Mouse (Mus musculus): Measurements from ENCODE around the gene Celsr1. TPM values are rescaled to one million over a fixed set of nuclear protein-coding genes. Genes with fewer than 3 reads are reported as not detected.

The Celsr1 gene
- polyA plus RNA-seq, 1 experiment from 2014 or later: 3.4 TPM

DNA sequence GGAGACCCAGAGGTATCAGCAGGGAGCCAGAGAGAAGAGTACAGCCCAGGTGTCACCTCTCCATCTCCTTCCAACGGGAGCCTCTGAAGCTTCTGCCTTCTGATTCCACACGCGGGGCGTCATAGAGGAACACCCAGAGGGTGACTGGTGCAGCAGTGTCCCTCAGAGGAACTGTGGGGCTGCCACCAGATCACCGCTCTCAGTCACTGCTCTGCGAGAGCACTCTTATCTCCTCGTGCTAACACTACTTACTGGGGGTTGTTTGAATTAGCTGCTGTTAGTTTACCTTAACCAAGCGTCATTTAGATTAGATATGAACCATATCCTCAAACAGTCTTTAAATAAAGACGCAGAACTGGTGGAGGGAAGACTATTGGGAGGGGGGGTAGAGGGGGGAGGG, 12.3 kb downstream of the Celsr1 start:
- H3K36me3 ChIP-seq: peaks cover 85% of the 10 kb centered on the region
- no peak for DNase-seq (ENCODE audit: low spot score)
- H3K4me3 ChIP-seq: no peak overlapping the region
- WGBS: 85% methylated on average over 9 of the region's 9 CpGs
- no peak overlapping the region for H3K27ac ChIP-seq (replicated peaks)
- peaks cover 9% of the 10 kb centered on the region for H3K9me3 ChIP-seq (replicated peaks)
- no peaks in the 10 kb centered on the region for H3K27me3 ChIP-seq (ENCODE audit: low read depth, poor library complexity, severe bottlenecking)
- peaks cover 23% of the 10 kb centered on the region for H3K4me1 ChIP-seq

DNA sequence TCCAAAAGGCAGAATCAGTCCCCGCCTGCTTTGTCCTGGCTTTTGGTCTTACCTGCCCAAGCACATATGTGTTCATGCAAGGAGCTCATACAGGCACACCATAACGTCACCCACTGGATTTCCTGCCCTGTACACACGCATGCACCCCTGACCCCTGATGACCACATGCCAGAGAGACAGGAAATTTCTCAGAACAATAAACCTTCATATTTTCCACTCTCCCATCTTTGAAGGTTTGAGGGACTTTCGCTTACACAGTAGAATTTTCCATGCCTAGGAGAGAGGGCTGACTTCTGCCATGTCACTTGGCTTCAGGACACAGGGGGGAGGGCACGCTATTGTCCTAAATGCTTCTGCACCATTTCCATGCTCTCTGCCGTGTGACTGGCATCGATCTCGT, 13.6 kb downstream of the Celsr1 start:
- Histone ChIP-seq H3K36me3 (peaks cover 74% of the 10 kb centered on the region), H3K4me3 (no peak overlapping the region), H3K27ac (replicated peaks) (no peak overlapping the region), H3K9me3 (replicated peaks) (peaks cover 9% of the 10 kb centered on the region), H3K4me1 (peaks cover 31% of the 10 kb centered on the region), H3K27me3 (ENCODE audit: low read depth, poor library complexity, severe bottlenecking) (no peaks in the 10 kb centered on the region)
- 92% methylated on average over 8 of the region's 8 CpGs for WGBS
- DNase-seq (ENCODE audit: low spot score): no peak

DNA sequence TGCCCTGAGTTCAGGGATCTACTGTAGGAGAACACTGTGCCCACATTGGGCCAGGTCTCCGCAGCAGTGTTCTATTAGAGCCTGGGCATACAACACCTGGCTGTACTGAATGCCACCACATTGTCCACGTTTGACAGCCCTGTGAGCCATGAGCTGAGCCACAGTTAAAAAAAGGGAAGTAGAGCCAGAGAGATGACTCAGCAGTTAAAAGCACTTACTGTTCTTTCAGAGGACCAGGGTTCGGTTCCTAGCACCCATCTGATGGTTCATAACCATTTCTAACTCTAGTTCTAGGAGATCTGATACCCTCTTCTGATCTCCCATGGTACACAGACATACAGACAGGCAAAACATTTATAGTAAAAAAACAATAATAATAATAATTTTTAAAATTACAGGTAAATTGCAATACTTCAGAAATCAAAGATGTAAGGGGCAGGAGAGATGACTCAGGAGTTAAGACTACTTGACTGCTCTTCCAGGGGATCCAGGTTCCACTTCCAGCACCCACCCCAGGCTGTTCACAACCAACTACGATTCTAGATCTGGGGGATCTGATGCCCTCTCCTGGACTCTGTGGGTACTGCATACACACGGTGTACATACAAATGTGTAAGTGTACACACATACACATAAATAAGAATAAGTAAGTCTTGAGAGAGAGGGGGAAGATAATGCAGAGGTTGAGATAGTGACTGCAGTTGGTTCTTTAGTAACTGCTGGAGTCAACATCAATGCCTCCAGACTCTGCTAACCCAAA, 14.6 kb downstream of the Celsr1 start:
- H3K4me3 ChIP-seq: no peak overlapping the region
- no peaks in the 10 kb centered on the region for H3K27me3 ChIP-seq (ENCODE audit: low read depth, poor library complexity, severe bottlenecking)
- H3K27ac ChIP-seq (replicated peaks): no peak overlapping the region
- 91% methylated on average over 5 of the region's 5 CpGs for WGBS
- DNase-seq (ENCODE audit: low spot score): no peak
- peaks cover 9% of the 10 kb centered on the region for H3K9me3 ChIP-seq (replicated peaks)
- H3K36me3 ChIP-seq: peaks cover 72% of the 10 kb centered on the region
- peaks cover 38% of the 10 kb centered on the region for H3K4me1 ChIP-seq

DNA sequence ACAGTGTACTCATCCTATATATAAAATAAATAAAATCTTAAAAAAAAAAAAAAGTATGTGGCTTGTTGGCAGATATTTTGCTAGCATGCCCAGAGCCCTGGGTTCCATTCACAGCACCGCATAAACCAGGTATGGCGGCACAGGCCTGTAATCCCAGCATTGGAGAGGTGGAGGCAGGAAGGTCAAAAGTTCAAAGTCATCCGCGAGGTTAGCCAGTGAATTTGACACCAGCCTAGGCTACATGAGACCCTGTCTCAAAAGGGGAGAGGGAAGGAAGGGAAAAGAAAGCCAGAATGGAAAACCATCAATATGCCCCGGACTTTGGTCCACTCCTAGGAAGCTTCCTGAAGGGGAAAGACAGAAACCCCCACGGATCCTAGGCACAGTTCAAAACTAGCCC, 16.2 kb downstream of the Celsr1 start:
- Histone ChIP-seq H3K4me3 (no peak overlapping the region), H3K4me1 (peaks cover 48% of the 10 kb centered on the region), H3K9me3 (replicated peaks) (peaks cover 9% of the 10 kb centered on the region), H3K36me3 (peaks cover 60% of the 10 kb centered on the region), H3K27ac (replicated peaks) (no peak overlapping the region), H3K27me3 (ENCODE audit: low read depth, poor library complexity, severe bottlenecking) (peaks cover 3% of the 10 kb centered on the region)
- DNase-seq (ENCODE audit: low spot score): no peak
- 93% methylated on average over 6 of the region's 6 CpGs for WGBS

DNA sequence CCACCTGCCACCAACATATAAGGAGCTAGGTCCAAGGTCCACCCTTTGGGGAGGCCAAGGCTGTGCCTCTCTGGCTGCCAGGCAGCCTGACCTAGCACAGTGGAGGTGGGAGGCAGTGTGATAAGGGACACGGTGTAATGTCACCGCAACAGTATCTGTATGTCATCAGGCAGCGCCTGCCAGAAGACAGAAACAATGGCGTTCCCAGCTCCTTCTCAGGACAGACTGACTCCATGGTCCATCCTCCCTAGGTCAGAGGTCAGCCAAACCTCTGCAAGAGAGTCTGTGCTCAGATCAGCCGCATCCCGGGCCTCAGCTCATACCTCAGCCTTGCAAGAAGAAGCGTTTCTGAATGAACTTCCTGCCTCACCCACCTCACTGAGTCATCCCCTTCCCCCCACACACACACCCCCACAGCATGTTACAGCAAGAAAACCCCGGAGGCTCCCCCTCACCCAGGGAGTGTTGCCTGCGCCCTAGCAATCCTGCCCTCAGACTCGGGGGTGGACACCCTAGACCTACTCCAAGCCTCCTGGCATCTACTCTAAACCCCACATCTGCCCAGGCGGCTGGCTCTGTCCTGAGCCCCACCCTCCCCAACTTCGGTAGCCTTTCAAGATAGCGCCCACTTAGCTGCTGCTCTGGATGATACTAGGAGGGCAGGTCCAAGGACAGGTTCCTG, 17.6 kb downstream of the Celsr1 start:
- no peak overlapping the region for H3K4me3 ChIP-seq
- peak overlapping the region; percentile 55; the same call in 1 of the 2 replicates for H3K27ac ChIP-seq (replicated peaks)
- WGBS: 70% methylated on average over 13 of the region's 13 CpGs

DNA sequence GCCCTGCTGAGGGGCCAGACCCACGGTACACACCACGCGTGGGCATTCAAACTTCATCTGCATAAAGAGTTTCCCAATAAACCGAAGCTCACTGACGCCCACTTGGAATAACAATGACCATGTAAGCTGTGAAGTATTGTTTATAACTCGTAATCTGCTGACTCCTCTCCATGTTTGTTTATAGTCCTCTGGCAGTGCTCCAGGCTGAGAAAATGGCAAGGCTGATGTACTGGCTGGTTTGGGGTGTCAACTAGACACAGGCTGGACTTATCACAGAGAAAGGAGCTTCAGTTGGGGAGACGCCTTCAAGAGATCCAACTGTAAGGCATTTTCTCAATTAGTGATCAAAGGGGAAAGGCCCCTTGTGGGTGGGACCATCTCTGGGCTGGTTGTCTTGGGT, 18.6 kb downstream of the Celsr1 start:
- WGBS: 91% methylated on average over 7 of the region's 7 CpGs
- Histone ChIP-seq H3K4me3 (no peak overlapping the region), H3K9me3 (replicated peaks) (peaks cover 9% of the 10 kb centered on the region), H3K4me1 (peaks cover 44% of the 10 kb centered on the region), H3K36me3 (peaks cover 68% of the 10 kb centered on the region), H3K27ac (replicated peaks) (no peak overlapping the region), H3K27me3 (ENCODE audit: low read depth, poor library complexity, severe bottlenecking) (peaks cover 25% of the 10 kb centered on the region)
- DNase-seq (ENCODE audit: low spot score): no peak

More for the DNA sequence above, 17.6 kb downstream of the Celsr1 start:
- Histone ChIP-seq H3K9me3 (replicated peaks) (peaks cover 9% of the 10 kb centered on the region), H3K36me3 (peaks cover 69% of the 10 kb centered on the region), H3K27me3 (ENCODE audit: low read depth, poor library complexity, severe bottlenecking) (peaks cover 16% of the 10 kb centered on the region), H3K4me1 (peaks cover 43% of the 10 kb centered on the region)
- DNase-seq (ENCODE audit: low spot score): no peak

DNA sequence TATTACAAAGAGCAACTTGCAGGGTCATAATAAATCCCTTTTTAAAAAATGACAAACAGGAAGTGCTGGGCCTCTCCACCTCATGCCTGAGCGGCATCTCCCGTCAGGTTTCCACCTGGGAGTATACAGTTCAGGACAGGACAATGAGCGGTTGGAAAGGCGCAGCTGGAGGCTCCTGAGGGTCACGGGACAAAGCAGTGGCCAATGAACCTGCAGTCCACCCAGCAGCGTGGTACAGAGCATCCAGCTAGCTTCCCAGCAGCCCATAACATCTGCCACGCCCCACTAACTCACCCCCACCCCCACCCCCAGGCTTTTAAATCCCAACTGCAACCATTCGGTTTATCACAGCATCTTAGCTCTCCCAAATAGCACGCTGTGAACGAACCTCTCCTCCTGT, 19.9 kb downstream of the Celsr1 start:
- peaks cover 52% of the 10 kb centered on the region for H3K4me1 ChIP-seq
- peak overlapping the region; percentile 75 for H3K27ac ChIP-seq (replicated peaks)
- peaks cover under 1% of the 10 kb centered on the region for H3K9me3 ChIP-seq (replicated peaks)
- peak; percentile 36 for DNase-seq (ENCODE audit: low spot score)
- peaks cover 58% of the 10 kb centered on the region for H3K36me3 ChIP-seq
- 21% methylated on average over 10 of the region's 10 CpGs for WGBS
- H3K27me3 ChIP-seq (ENCODE audit: low read depth, poor library complexity, severe bottlenecking): peaks cover 28% of the 10 kb centered on the region
- H3K4me3 ChIP-seq: peak overlapping the region; percentile 23; the same call in 1 of the 2 replicates

DNA sequence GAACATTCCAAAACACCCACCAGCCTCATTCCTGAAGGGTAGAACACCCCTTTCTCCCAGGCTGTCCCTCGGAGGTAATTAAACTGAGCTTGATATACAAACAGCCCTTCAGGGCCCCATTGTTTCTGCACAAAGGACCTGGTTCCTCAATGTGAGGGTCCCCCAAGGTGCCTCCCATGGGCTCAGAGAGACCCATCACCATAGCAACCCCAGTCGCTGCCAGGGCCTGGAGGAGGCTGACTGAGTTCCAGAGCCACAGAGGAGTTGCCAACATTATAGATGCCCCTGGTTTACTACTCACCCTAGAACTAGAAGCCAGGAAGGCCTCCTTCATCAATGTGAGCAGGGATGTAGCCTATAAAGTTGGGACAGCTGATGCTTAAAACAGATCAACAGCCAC, 20.4 kb downstream of the Celsr1 start:
- Histone ChIP-seq H3K36me3 (peaks cover 53% of the 10 kb centered on the region), H3K27me3 (ENCODE audit: low read depth, poor library complexity, severe bottlenecking) (peaks cover 34% of the 10 kb centered on the region), H3K4me3 (peak overlapping the region; percentile 20; the same call in 1 of the 2 replicates), H3K4me1 (peaks cover 56% of the 10 kb centered on the region), H3K27ac (replicated peaks) (peak overlapping the region; percentile 75), H3K9me3 (replicated peaks) (no peaks in the 10 kb centered on the region; the same call in 1 of the 2 replicates)
- DNase-seq (ENCODE audit: low spot score): peak; percentile 53
- WGBS: 17% methylated on average over 2 of the region's 2 CpGs

DNA sequence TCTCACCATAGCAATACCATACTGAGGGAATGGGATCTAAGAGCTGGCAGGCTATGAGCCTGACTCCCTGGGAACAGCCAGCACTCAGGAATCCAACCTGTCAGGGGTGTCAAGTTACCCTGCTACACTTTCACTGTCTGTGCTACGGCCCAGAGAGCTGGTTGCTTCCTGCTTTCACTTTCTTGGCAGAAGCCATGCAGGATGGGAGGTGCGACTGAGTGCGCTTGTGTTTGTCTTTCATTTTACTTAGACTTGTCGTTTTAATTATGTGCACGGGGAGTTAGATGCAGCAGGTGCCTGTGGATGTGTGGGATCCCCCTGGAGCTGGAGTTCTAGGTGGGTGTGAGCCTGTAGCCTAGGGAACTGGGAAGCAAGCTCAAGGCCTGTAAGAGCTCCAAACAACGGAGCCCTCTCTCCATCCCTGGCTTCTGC, 25.9 kb downstream of the Celsr1 start:
- 21% methylated on average over 6 of the region's 6 CpGs for WGBS
- peaks cover 25% of the 10 kb centered on the region for H3K36me3 ChIP-seq
- peak; percentile 23 for DNase-seq (ENCODE audit: low spot score)
- H3K9me3 ChIP-seq (replicated peaks): no peaks in the 10 kb centered on the region
- H3K4me1 ChIP-seq: peaks cover 74% of the 10 kb centered on the region
- H3K4me3 ChIP-seq: no peak overlapping the region
- H3K27me3 ChIP-seq (ENCODE audit: low read depth, poor library complexity, severe bottlenecking): peaks cover 57% of the 10 kb centered on the region
- H3K27ac ChIP-seq (replicated peaks): peak overlapping the region; percentile 70

DNA sequence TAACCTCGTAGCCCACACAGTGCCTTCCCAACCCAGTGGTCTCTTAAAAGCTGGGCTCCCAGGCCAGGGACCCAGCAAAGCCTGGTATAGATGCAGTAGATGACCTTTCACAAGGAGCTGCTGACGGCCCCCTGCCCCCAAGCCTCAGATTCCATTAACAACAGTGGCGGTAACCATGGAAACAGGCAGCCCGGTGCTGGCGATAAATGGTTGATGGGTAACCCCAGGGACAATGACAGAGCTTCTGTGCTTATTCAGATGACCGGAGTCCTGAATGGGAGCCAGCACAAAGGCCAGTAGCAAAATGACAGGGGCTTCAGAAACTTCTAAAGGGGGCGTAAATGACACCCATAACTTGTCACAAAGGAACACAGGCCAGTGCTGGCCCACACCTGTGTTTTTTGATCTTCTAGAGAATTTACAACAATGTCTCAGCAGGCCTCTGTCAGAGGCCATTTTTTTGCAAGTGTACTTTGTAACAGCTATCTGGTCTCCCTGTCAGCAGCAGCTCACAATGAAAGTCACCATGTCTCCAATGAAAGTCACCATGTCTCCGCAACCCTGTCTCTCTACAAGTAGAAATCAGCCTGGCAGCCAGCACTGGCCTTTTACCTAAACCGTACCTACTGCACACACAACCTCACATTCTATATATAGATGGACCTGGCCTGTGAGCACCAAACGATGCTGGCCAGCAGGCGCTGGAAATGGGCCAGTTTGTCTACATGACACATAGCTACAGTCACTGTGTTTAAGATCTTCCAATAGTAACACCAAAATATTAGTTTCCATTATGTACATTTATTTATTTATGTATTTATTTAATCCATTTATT, 27.7 kb downstream of the Celsr1 start:
- Histone ChIP-seq H3K9me3 (replicated peaks) (no peaks in the 10 kb centered on the region), H3K4me3 (peak overlapping the region; percentile 30), H3K27ac (replicated peaks) (peak overlapping the region; percentile 86), H3K4me1 (peaks cover 83% of the 10 kb centered on the region), H3K36me3 (peaks cover 12% of the 10 kb centered on the region), H3K27me3 (ENCODE audit: low read depth, poor library complexity, severe bottlenecking) (peaks cover 40% of the 10 kb centered on the region)
- WGBS: 14% methylated on average over 11 of the region's 11 CpGs
- peak; percentile 94 for DNase-seq (ENCODE audit: low spot score)

DNA sequence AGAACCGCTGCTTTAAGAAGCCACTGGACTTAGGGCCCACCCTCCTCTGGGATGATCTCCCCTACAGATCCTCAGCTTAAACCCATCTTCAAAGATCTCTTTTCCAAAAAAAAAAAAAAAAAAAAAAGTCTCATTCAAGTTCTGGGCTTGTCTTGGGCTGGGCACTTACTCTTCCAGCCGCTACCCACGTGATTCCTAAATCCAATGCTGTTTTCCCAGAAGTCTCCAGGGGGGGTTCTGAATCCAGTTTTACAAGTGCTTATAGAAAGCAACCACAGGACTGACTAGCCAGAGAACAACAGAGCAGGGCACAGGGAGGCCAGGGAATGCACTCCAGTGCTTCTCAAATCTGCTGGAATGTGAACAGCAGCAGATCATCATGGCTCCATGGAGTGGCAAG, 29.5 kb downstream of the Celsr1 start:
- no peaks in the 10 kb centered on the region for H3K36me3 ChIP-seq
- no peaks in the 10 kb centered on the region for H3K9me3 ChIP-seq (replicated peaks)
- no peak for DNase-seq (ENCODE audit: low spot score)
- peaks cover 96% of the 10 kb centered on the region for H3K4me1 ChIP-seq
- H3K27me3 ChIP-seq (ENCODE audit: low read depth, poor library complexity, severe bottlenecking): peaks cover 32% of the 10 kb centered on the region
- H3K27ac ChIP-seq (replicated peaks): peak overlapping the region; percentile 86
- 69% methylated on average over 3 of the region's 3 CpGs for WGBS
- H3K4me3 ChIP-seq: no peak overlapping the region

DNA sequence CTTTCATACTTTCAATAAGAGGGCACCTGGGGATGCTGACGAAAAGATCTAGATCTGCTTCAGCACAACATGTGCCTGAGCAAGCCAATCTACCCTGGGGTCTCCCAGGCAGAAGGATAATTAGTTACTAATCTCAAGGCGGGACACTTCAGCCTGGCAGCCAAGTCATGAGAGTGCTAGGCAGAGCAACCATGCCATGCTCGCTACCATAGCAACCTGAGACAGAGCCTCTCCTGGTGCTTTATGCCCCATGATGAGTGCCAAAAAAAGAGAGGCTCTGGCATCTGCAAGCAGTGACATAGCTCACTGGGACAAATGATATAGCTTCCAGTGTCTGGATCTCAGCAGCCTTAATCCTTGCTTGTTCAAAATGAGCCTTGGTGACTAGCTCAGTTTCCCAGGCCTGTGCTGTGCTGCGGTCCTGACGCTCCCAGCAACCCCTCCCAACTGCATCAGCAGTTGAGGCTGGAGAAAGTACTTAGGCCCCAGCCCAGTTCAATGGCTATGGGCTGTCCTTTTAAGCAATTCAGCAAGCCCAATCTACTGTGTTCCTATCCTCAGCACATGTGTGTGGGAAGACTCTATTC, 32.8 kb downstream of the Celsr1 start:
- DNase-seq (ENCODE audit: low spot score): peak; percentile 35
- H3K36me3 ChIP-seq: no peaks in the 10 kb centered on the region
- 39% methylated on average over 5 of the region's 5 CpGs for WGBS
- peaks cover 14% of the 10 kb centered on the region; the same call in 1 of the 2 replicates for H3K27me3 ChIP-seq (ENCODE audit: low read depth, poor library complexity, severe bottlenecking)
- H3K4me1 ChIP-seq: peaks cover 93% of the 10 kb centered on the region
- no peak overlapping the region for H3K4me3 ChIP-seq
- H3K27ac ChIP-seq (replicated peaks): peak overlapping the region; percentile 79
- no peaks in the 10 kb centered on the region for H3K9me3 ChIP-seq (replicated peaks)
